16 mouse cellular contexts compared by ENCODE assay signal in the genomic region with DNA sequence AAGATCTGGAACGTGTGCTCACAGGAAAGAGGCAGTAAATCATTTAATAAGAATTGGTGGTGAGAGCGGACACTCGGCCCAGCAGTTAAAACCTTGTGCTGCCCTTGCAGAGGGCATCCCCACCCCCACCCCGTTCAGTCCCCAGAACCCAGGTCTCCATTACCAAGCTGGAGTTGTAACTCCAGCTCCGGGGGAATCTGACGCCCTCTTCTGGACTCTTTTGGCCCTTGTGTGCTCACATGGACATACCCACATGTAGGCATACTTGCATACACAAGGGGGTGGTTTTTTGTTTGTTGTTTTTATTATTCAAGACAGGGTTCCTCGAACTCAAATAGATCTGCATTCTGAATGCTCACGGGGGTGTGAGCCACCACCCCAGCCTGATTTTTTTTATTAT.
DNase-seq lines count a peak whose midpoint lies in the region; ATAC-seq and TF ChIP-seq lines count a peak whose summit lies in the region.
"Had no signal": no experiment of that assay in that cellular context is flagged by ENCODE, and none has a peak within 500 bp of the region (broad histone marks: within the 10 kb centered on the region; RNA-seq: fewer than 3 reads in every experiment).

No protein-coding gene starts in this region.

- 56% methylated on average over 8 of the region's 8 CpGs for WGBS in heart, postnatal 0 days
- 65% methylated on average over 8 of the region's 8 CpGs for WGBS in midbrain, embryonic 11.5 days
- 68% methylated on average over 8 of the region's 8 CpGs for WGBS in midbrain, embryonic 13.5 days
- WGBS in thymus, adult 2 months, result 66% methylated on average over 8 of the region's 8 CpGs

- no peak overlapping the region for H3K4me2 ChIP-seq in heart, postnatal 0 days (ENCODE audit: low read depth, low read length)
- no peak overlapping the region for H3K4me2 ChIP-seq in midbrain, embryonic 11.5 days
- H3K4me2 ChIP-seq in midbrain, embryonic 13.5 days (replicated peaks), result no peak overlapping the region
- H3K4me2 ChIP-seq: embryonic facial prominence, embryonic 15.5 days; heart, embryonic 12.5 days; hindbrain, embryonic 15.5 days; lung, embryonic 14.5 days; midbrain, embryonic 12.5 days had no signal

- TF ChIP-seq CTCF in heart, postnatal 0 days (IDR thresholded peaks at IDR 0.05; ENCODE audit: low read depth), result 0 out of 2 replicates have a peak, but pooled peaks have one; percentile 2
- TF ChIP-seq CTCF in thymus, adult 2 months (IDR thresholded peaks at IDR 0.05; ENCODE audit: borderline replicate concordance, control insufficient read depth, extremely low read depth, insufficient read depth, low read length, poor library complexity), result no peak

- no peak for ATAC-seq in heart, postnatal 0 days (ENCODE audit: insufficient read depth, low read depth)
- ATAC-seq in midbrain, embryonic 11.5 days (ENCODE audit: low FRiP score), result no peak
- no peak for ATAC-seq in midbrain, embryonic 13.5 days

- no peak for TF ChIP-seq EP300 in heart, postnatal 0 days (IDR thresholded peaks at IDR 0.05; ENCODE audit: low read depth)

- DNase-seq in heart, postnatal 0 days (ENCODE audit: low spot score), result no peak
- no peak for DNase-seq in heart, adult 8-10 months (ENCODE audit: low spot score)
- DNase-seq in midbrain, embryonic 11.5 days (ENCODE audit: low spot score, missing footprints), result peak; percentile 75
- peak; percentile 72 for DNase-seq in ES-CJ7 (ENCODE audit: low read depth, low spot score)
- peak; percentile 13 for DNase-seq in splenic B cell, adult 2 months (ENCODE audit: low read depth, low spot score)
- DNase-seq in lung, postnatal 4 days, result no peak
- no peak for DNase-seq in thymus, adult 2 months

- no peaks in the 10 kb centered on the region for H3K27me3 ChIP-seq in heart, postnatal 0 days (ENCODE audit: control insufficient read depth, insufficient read depth, low read length)
- H3K27me3 ChIP-seq in midbrain, embryonic 11.5 days (ENCODE audit: control insufficient read depth, insufficient read depth, low read length), result no peaks in the 10 kb centered on the region
- no peaks in the 10 kb centered on the region for H3K27me3 ChIP-seq in midbrain, embryonic 13.5 days
- peaks cover 3% of the 10 kb centered on the region; the same call in 1 of the 2 replicates for H3K27me3 ChIP-seq in splenic B cell, adult 2 months (ENCODE audit: control insufficient read depth, insufficient read depth, low read length, poor library complexity, severe bottlenecking)
- H3K27me3 ChIP-seq in thymus, adult 2 months (ENCODE audit: control insufficient read depth, insufficient read depth, low read length), result no peaks in the 10 kb centered on the region
- H3K27me3 ChIP-seq: embryonic facial prominence, embryonic 15.5 days; heart, embryonic 12.5 days; hindbrain, embryonic 15.5 days; midbrain, embryonic 12.5 days had no signal

- no peaks in the 10 kb centered on the region for H3K4me1 ChIP-seq in heart, postnatal 0 days (ENCODE audit: control insufficient read depth, insufficient read depth)
- H3K4me1 ChIP-seq in midbrain, embryonic 11.5 days (ENCODE audit: control insufficient read depth, insufficient read depth, low read length), result peaks cover 1% of the 10 kb centered on the region
- H3K4me1 ChIP-seq in midbrain, embryonic 13.5 days (replicated peaks), result peaks cover 2% of the 10 kb centered on the region
- H3K4me1 ChIP-seq in thymus, adult 2 months (replicated peaks; ENCODE audit: control insufficient read depth, insufficient read depth, low read length), result peaks cover 5% of the 10 kb centered on the region

- H3K27ac ChIP-seq in heart, postnatal 0 days (ENCODE audit: low read depth), result no peak overlapping the region
- H3K27ac ChIP-seq in midbrain, embryonic 11.5 days (ENCODE audit: low read depth, low read length), result no peak overlapping the region
- H3K27ac ChIP-seq in midbrain, embryonic 13.5 days, result no peak overlapping the region
- no peak overlapping the region for H3K27ac ChIP-seq in thymus, adult 2 months (ENCODE audit: control insufficient read depth, insufficient read depth, low read length)
- H3K27ac ChIP-seq: embryonic facial prominence, embryonic 15.5 days; hindbrain, embryonic 15.5 days; layer of hippocampus, adult 2 months; macrophage; midbrain, embryonic 12.5 days had no signal

- no peaks in the 10 kb centered on the region for H3K36me3 ChIP-seq in heart, postnatal 0 days (replicated peaks; ENCODE audit: control insufficient read depth, insufficient read depth, low read length)
- no peaks in the 10 kb centered on the region for H3K36me3 ChIP-seq in midbrain, embryonic 11.5 days (ENCODE audit: control insufficient read depth, insufficient read depth, low read length)
- no peaks in the 10 kb centered on the region for H3K36me3 ChIP-seq in midbrain, embryonic 13.5 days
- no peaks in the 10 kb centered on the region for H3K36me3 ChIP-seq in splenic B cell, adult 2 months (ENCODE audit: control insufficient read depth, insufficient read depth, low read length, poor library complexity, severe bottlenecking)
- no peaks in the 10 kb centered on the region for H3K36me3 ChIP-seq in thymus, adult 2 months (ENCODE audit: control insufficient read depth, insufficient read depth, low read length)
- H3K36me3 ChIP-seq: embryonic facial prominence, embryonic 15.5 days; forebrain, embryonic 10.5 days; heart, embryonic 12.5 days; hindbrain, embryonic 15.5 days; midbrain, embryonic 12.5 days had no signal

- H3K9ac ChIP-seq in heart, postnatal 0 days (replicated peaks; ENCODE audit: low read depth, low read length), result no peak overlapping the region
- no peak overlapping the region for H3K9ac ChIP-seq in midbrain, embryonic 11.5 days (ENCODE audit: low read length)
- H3K9ac ChIP-seq in midbrain, embryonic 13.5 days (replicated peaks), result no peak overlapping the region
- H3K9ac ChIP-seq: embryonic facial prominence, embryonic 15.5 days; heart, embryonic 12.5 days; hindbrain, embryonic 15.5 days; lung, embryonic 14.5 days; midbrain, embryonic 12.5 days had no signal

- TF ChIP-seq POLR2A in thymus, adult 2 months (IDR thresholded peaks at IDR 0.05; ENCODE audit: control insufficient read depth, extremely low read depth, insufficient read depth, low read length, poor library complexity), result no peak

- H3K4me3 ChIP-seq in heart, postnatal 0 days (ENCODE audit: low read depth, low read length), result no peak overlapping the region
- H3K4me3 ChIP-seq in midbrain, embryonic 11.5 days (ENCODE audit: low read depth, low read length), result no peak overlapping the region
- no peak overlapping the region for H3K4me3 ChIP-seq in midbrain, embryonic 13.5 days (replicated peaks)
- H3K4me3 ChIP-seq in thymus, adult 2 months (ENCODE audit: control insufficient read depth, insufficient read depth, low read length), result no peak overlapping the region
- H3K4me3 ChIP-seq: embryonic facial prominence, embryonic 15.5 days; forebrain, embryonic 10.5 days; heart, embryonic 12.5 days; hindbrain, embryonic 15.5 days; layer of hippocampus, adult 2 months; midbrain, embryonic 12.5 days had no signal

- H3K9me3 ChIP-seq in heart, postnatal 0 days (replicated peaks; ENCODE audit: control insufficient read depth, low read length), result no peaks in the 10 kb centered on the region
- H3K9me3 ChIP-seq in midbrain, embryonic 11.5 days (ENCODE audit: control insufficient read depth, low read length), result no peaks in the 10 kb centered on the region
- no peaks in the 10 kb centered on the region for H3K9me3 ChIP-seq in midbrain, embryonic 13.5 days
- H3K9me3 ChIP-seq: embryonic facial prominence, embryonic 15.5 days; forebrain, embryonic 10.5 days; heart, embryonic 12.5 days; hindbrain, embryonic 15.5 days; midbrain, embryonic 12.5 days had no signal

Comparison
In these comparisons a context has a peak if more than half of its experiments do, and no peak if none do; other contexts are left out.
1. DNase-seq: peak in midbrain, embryonic 11.5 days (single experiment), ES-CJ7 (single experiment) and splenic B cell, adult 2 months (single experiment); none in heart, postnatal 0 days (single experiment), heart, adult 8-10 months (single experiment), lung, postnatal 4 days (0 of 2) and thymus, adult 2 months (single experiment).